Mouse (Mus musculus): ENCODE results near the gene Alox5. TPM values are rescaled to one million over a fixed set of nuclear protein-coding genes. Genes with fewer than 3 reads are reported as not detected.

The Alox5 gene
- polyA plus RNA-seq, 1 experiment from 2014 or later: 2.4 TPM

DNA sequence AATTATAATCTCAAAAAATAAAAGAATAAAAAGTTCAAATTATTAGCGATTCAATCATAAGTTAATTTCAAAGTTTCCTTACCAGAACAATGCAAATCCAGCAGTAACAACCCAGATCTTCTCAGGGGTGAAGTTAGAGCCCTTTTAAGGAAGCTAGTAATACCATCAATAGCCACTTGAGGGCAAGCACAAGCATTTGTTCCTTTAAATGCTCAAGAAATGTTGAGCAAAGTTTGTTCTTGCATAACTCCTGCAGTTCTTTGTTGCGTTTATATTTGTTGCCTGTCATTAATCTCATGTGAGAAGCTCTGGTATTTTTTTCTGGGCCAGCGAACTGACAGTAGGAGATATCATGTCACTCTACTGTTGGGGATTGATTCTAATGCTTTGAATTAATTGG lies 7.1 kb upstream of the Alox5 start:
- 34% methylated on average over 3 of the region's 3 CpGs for WGBS
- Histone ChIP-seq H3K36me3 (ENCODE audit: control insufficient read depth, insufficient read depth, low read length) (no peaks in the 10 kb centered on the region), H3K4me2 (ENCODE audit: low read length) (no peak overlapping the region), H3K4me1 (ENCODE audit: control insufficient read depth in 2 of 2, insufficient read depth in 2 of 2, low read length in 2 of 2) (no peaks in the 10 kb centered on the region), H3K4me3 (ENCODE audit: control insufficient read depth in 1 of 2, insufficient read depth in 1 of 2, low read depth in 1 of 2, low read length in 2 of 2) (no peak overlapping the region), H3K9me3 (ENCODE audit: control insufficient read depth, low read length) (no peaks in the 10 kb centered on the region), H3K27me3 (ENCODE audit: control insufficient read depth, insufficient read depth, low read length) (no peaks in the 10 kb centered on the region), H3K27ac (replicated peaks in 1 of 2; ENCODE audit: control insufficient read depth in 1 of 2, insufficient read depth in 1 of 2, low read depth in 2 of 2, low read length in 2 of 2) (no peak overlapping the region), H3K9ac (ENCODE audit: low read length) (no peak overlapping the region)
- no peak for ATAC-seq (ENCODE audit: insufficient number of reproducible peaks, insufficient read depth, low FRiP score, low read depth)

DNA sequence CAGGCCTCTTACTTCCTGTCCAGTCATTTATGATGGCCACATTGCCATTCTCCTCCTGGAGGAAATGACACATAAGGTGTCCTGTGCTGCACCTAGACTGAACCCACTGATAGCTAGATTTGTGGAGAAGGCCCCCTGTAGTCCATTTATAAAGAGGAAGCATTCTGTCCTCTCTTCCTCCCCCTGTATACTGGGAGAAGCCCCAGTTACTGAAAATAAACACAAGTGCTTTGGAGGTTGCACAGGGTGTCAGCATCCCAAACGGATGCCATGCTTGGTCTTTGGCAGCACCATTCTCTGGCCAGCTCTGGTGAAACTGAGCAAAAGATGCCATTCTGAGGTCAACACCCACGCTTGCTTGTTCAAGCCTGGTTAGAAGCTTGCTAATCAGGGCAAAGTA lies 1.7 kb downstream of the Alox5 start:
- ATAC-seq (ENCODE audit: insufficient number of reproducible peaks, insufficient read depth, low FRiP score, low read depth): no peak
- 72% methylated on average over 2 of the region's 2 CpGs for WGBS
- H3K4me3 ChIP-seq (ENCODE audit: control insufficient read depth in 1 of 2, insufficient read depth in 1 of 2, low read depth in 1 of 2, low read length in 2 of 2): no peak overlapping the region

DNA sequence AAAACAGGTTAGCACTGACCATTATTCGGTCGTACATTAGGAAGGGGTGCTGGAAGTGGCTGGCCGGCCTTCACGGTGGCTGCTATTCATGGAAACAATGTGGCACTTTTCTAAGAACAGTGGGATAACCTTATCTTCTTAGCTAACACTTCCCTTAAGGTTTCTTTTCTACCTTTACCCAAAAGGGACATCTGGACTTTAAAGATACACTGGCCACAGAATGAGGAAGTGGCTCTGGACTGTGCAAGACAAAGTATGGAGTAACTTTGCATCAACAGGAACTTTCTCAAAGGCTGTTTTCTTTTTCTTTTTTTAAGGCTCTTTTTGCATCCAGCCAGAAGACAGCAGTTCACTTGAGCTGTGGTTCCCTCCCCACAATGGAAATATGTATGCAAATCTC lies 2.2 kb downstream of the Alox5 start:
- H3K9ac ChIP-seq (ENCODE audit: low read length): no peak overlapping the region
- H3K27me3 ChIP-seq (ENCODE audit: control insufficient read depth, insufficient read depth, low read length): peaks cover 28% of the 10 kb centered on the region
- 43% methylated on average over 4 of the region's 4 CpGs for WGBS
- ATAC-seq (ENCODE audit: insufficient number of reproducible peaks, insufficient read depth, low FRiP score, low read depth): no peak
- no peak overlapping the region for H3K27ac ChIP-seq (replicated peaks in 1 of 2; ENCODE audit: control insufficient read depth in 1 of 2, insufficient read depth in 1 of 2, low read depth in 2 of 2, low read length in 2 of 2)
- H3K9me3 ChIP-seq (ENCODE audit: control insufficient read depth, low read length): no peaks in the 10 kb centered on the region
- no peaks in the 10 kb centered on the region for H3K36me3 ChIP-seq (ENCODE audit: control insufficient read depth, insufficient read depth, low read length)
- peaks cover 0 to 5% of the 10 kb centered on the region in 2 experiments; a peak in 1 of 4 replicates for H3K4me1 ChIP-seq (ENCODE audit: control insufficient read depth in 2 of 2, insufficient read depth in 2 of 2, low read length in 2 of 2)
- no peak overlapping the region for H3K4me2 ChIP-seq (ENCODE audit: low read length)
- H3K4me3 ChIP-seq (ENCODE audit: control insufficient read depth in 1 of 2, insufficient read depth in 1 of 2, low read depth in 1 of 2, low read length in 2 of 2): no peak overlapping the region

More for the DNA sequence above, 1.7 kb downstream of the Alox5 start:
- H3K9me3 ChIP-seq (ENCODE audit: control insufficient read depth, low read length): no peaks in the 10 kb centered on the region
- no peak overlapping the region for H3K27ac ChIP-seq (replicated peaks in 1 of 2; ENCODE audit: control insufficient read depth in 1 of 2, insufficient read depth in 1 of 2, low read depth in 2 of 2, low read length in 2 of 2)
- peaks cover 0 to 5% of the 10 kb centered on the region in 2 experiments; a peak in 1 of 4 replicates for H3K4me1 ChIP-seq (ENCODE audit: control insufficient read depth in 2 of 2, insufficient read depth in 2 of 2, low read length in 2 of 2)
- no peak overlapping the region for H3K4me2 ChIP-seq (ENCODE audit: low read length)
- no peak overlapping the region for H3K9ac ChIP-seq (ENCODE audit: low read length)
- H3K36me3 ChIP-seq (ENCODE audit: control insufficient read depth, insufficient read depth, low read length): no peaks in the 10 kb centered on the region
- peaks cover 28% of the 10 kb centered on the region for H3K27me3 ChIP-seq (ENCODE audit: control insufficient read depth, insufficient read depth, low read length)

DNA sequence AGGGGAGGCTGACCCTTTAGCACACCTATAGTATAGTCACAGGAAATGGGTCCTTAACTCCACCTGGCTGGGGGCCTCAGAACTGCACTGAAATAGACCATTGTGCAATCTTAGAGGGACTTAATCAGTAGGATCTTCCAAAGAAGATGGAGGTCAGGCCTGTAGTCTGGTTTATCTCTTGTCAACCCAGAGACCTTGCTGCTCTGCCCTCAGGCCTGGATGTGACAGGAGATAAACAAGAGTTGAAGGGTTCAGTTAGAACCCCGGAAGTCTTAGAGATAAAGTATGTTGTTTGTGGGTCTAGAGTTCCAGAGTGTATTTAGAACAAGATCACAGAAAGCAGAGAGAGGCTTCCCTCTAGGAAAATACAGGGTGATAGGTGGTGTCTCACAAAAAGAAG lies 4.5 kb downstream of the Alox5 start:
- ATAC-seq (ENCODE audit: insufficient number of reproducible peaks, insufficient read depth, low FRiP score, low read depth): no peak
- WGBS: 19% methylated on average over 1 of the region's 1 CpGs

DNA sequence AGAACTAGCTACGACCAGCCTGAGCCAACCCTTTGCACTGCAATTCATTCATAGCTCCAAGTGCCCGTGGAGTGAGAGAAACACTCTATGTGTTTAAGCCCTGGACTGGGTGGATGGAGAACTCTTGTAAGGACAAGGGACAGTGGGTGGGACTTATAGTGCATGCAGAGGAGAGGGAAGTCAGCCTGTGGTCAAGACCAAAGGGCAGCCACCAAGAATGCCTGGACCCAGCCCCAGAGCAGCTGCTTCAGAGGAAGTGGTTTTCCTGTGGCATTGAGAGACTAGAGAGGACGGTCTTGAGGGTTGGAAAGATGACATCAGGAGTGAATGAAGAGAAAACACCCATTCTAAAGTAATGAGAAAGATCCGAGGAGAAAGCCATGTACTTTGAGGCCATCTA lies 5.2 kb downstream of the Alox5 start:
- Histone ChIP-seq H3K9me3 (ENCODE audit: control insufficient read depth, low read length) (no peaks in the 10 kb centered on the region), H3K27me3 (ENCODE audit: control insufficient read depth, insufficient read depth, low read length) (peaks cover 10% of the 10 kb centered on the region), H3K36me3 (ENCODE audit: control insufficient read depth, insufficient read depth, low read length) (no peaks in the 10 kb centered on the region), H3K4me2 (ENCODE audit: low read length) (no peak overlapping the region), H3K4me3 (ENCODE audit: control insufficient read depth in 1 of 2, insufficient read depth in 1 of 2, low read depth in 1 of 2, low read length in 2 of 2) (no peak overlapping the region), H3K4me1 (ENCODE audit: control insufficient read depth in 2 of 2, insufficient read depth in 2 of 2, low read length in 2 of 2) (peaks cover 4% of the 10 kb centered on the region in 2 experiments; a peak in 1 of 4 replicates), H3K9ac (ENCODE audit: low read length) (no peak overlapping the region), H3K27ac (replicated peaks in 1 of 2; ENCODE audit: control insufficient read depth in 1 of 2, insufficient read depth in 1 of 2, low read depth in 2 of 2, low read length in 2 of 2) (no peak overlapping the region)
- ATAC-seq (ENCODE audit: insufficient number of reproducible peaks, insufficient read depth, low FRiP score, low read depth): no peak
- WGBS: 70% methylated on average over 4 of the region's 4 CpGs

More for the DNA sequence above, 4.5 kb downstream of the Alox5 start:
- H3K9me3 ChIP-seq (ENCODE audit: control insufficient read depth, low read length): no peaks in the 10 kb centered on the region
- H3K4me3 ChIP-seq (ENCODE audit: control insufficient read depth in 1 of 2, insufficient read depth in 1 of 2, low read depth in 1 of 2, low read length in 2 of 2): no peak overlapping the region
- peaks cover 17% of the 10 kb centered on the region for H3K27me3 ChIP-seq (ENCODE audit: control insufficient read depth, insufficient read depth, low read length)
- H3K4me1 ChIP-seq (ENCODE audit: control insufficient read depth in 2 of 2, insufficient read depth in 2 of 2, low read length in 2 of 2): peaks cover 4 to 5% of the 10 kb centered on the region in 2 experiments; a peak in 1 of 4 replicates
- H3K9ac ChIP-seq (ENCODE audit: low read length): no peak overlapping the region
- H3K27ac ChIP-seq (replicated peaks in 1 of 2; ENCODE audit: control insufficient read depth in 1 of 2, insufficient read depth in 1 of 2, low read depth in 2 of 2, low read length in 2 of 2): no peak overlapping the region
- no peak overlapping the region for H3K4me2 ChIP-seq (ENCODE audit: low read length)
- no peaks in the 10 kb centered on the region for H3K36me3 ChIP-seq (ENCODE audit: control insufficient read depth, insufficient read depth, low read length)

DNA sequence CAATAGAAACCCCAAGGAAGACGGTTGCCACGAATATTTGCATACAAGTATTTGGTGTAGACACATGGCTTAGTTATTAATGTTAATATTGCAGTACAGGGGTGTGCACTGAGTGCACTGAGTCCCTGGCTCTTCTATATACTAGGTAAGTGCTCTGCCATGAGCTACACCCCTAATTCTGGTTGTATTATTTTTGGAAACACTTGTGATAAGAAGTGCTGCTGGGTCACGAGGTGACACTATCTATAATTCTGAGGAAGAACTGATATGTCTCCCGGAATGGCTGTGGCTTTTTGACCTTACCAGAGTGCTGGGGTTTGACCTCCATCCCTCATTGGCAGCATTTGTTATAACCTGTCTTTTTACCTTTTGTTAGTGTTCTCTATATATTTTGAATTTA lies 20.1 kb downstream of the Alox5 start:
- 22% methylated on average over 4 of the region's 4 CpGs for WGBS
- no peak overlapping the region for H3K9ac ChIP-seq (ENCODE audit: low read length)
- 0 out of 2 replicates have a peak, but pooled peaks cover 4% of the 10 kb centered on the region for H3K9me3 ChIP-seq (ENCODE audit: control insufficient read depth, low read length)
- ATAC-seq (ENCODE audit: insufficient number of reproducible peaks, insufficient read depth, low FRiP score, low read depth): peak; percentile 81
- no peaks in the 10 kb centered on the region for H3K36me3 ChIP-seq (ENCODE audit: control insufficient read depth, insufficient read depth, low read length)
- H3K27me3 ChIP-seq (ENCODE audit: control insufficient read depth, insufficient read depth, low read length): no peaks in the 10 kb centered on the region
- H3K27ac ChIP-seq (replicated peaks in 1 of 2; ENCODE audit: control insufficient read depth in 1 of 2, insufficient read depth in 1 of 2, low read depth in 2 of 2, low read length in 2 of 2): peak overlapping the region; percentile 69 to 85
- H3K4me2 ChIP-seq (ENCODE audit: low read length): peak overlapping the region; percentile 27
- peaks cover 4 to 22% of the 10 kb centered on the region in 2 experiments for H3K4me1 ChIP-seq (ENCODE audit: control insufficient read depth in 2 of 2, insufficient read depth in 2 of 2, low read length in 2 of 2)
- no peak overlapping the region for H3K4me3 ChIP-seq (ENCODE audit: control insufficient read depth in 1 of 2, insufficient read depth in 1 of 2, low read depth in 1 of 2, low read length in 2 of 2)

DNA sequence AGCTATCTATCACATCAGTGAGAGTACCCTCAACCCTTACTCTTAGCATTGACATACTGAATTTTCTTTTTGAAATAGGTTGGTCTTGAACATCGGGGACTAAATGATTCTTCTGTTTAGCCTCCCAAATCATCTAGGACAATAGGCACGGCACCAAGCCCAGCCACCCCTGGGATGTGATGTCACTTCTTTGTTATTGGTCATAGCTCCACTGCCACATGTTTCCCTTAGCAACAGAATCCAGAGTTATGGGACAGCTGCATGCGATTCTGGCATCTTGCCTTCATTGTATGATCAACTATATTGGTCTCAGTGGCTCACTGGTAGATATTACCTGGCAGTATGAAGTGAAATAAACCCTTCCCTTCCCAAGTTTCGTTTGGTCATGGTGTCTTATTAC lies 20.5 kb downstream of the Alox5 start:
- no peak for ATAC-seq (ENCODE audit: insufficient number of reproducible peaks, insufficient read depth, low FRiP score, low read depth)
- Histone ChIP-seq H3K4me1 (ENCODE audit: control insufficient read depth in 2 of 2, insufficient read depth in 2 of 2, low read length in 2 of 2) (peaks cover 4 to 22% of the 10 kb centered on the region in 2 experiments), H3K4me2 (ENCODE audit: low read length) (peak overlapping the region; percentile 27), H3K27me3 (ENCODE audit: control insufficient read depth, insufficient read depth, low read length) (no peaks in the 10 kb centered on the region), H3K9ac (ENCODE audit: low read length) (no peak overlapping the region), H3K36me3 (ENCODE audit: control insufficient read depth, insufficient read depth, low read length) (no peaks in the 10 kb centered on the region), H3K27ac (replicated peaks in 1 of 2; ENCODE audit: control insufficient read depth in 1 of 2, insufficient read depth in 1 of 2, low read depth in 2 of 2, low read length in 2 of 2) (peak overlapping the region; percentile 69 to 85), H3K4me3 (ENCODE audit: control insufficient read depth in 1 of 2, insufficient read depth in 1 of 2, low read depth in 1 of 2, low read length in 2 of 2) (no peak overlapping the region), H3K9me3 (ENCODE audit: control insufficient read depth, low read length) (0 out of 2 replicates have a peak, but pooled peaks cover 4% of the 10 kb centered on the region)
- WGBS: 41% methylated on average over 4 of the region's 4 CpGs

DNA sequence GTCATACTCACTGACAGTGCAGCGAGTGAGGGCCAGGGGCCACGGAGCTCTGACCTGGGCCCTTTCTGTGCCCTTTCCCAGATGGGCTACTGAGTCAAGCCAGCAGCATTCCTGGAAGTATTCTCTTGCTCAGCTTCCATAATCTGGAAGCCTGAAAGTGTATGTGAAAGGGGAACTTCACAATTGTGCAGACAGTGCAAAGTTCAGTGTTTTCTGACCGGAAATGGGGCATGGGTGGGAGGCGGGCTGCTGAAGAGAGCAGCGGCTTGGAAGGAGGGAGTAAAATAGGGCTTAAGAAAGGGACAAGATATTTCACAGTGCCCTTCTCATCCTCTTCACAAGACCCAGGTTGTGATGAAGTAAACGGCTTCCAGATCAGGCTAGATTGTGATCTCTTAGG lies 21.4 kb downstream of the Alox5 start:
- no peak overlapping the region for H3K4me3 ChIP-seq (ENCODE audit: control insufficient read depth in 1 of 2, insufficient read depth in 1 of 2, low read depth in 1 of 2, low read length in 2 of 2)
- H3K9me3 ChIP-seq (ENCODE audit: control insufficient read depth, low read length): 0 out of 2 replicates have a peak, but pooled peaks cover 4% of the 10 kb centered on the region
- peak overlapping the region in 1 of 2 experiments; percentile 85; a peak in 2 of 4 replicates for H3K27ac ChIP-seq (replicated peaks in 1 of 2; ENCODE audit: control insufficient read depth in 1 of 2, insufficient read depth in 1 of 2, low read depth in 2 of 2, low read length in 2 of 2)
- no peaks in the 10 kb centered on the region for H3K36me3 ChIP-seq (ENCODE audit: control insufficient read depth, insufficient read depth, low read length)
- ATAC-seq (ENCODE audit: insufficient number of reproducible peaks, insufficient read depth, low FRiP score, low read depth): no peak
- no peaks in the 10 kb centered on the region for H3K27me3 ChIP-seq (ENCODE audit: control insufficient read depth, insufficient read depth, low read length)
- no peak overlapping the region for H3K4me2 ChIP-seq (ENCODE audit: low read length)
- WGBS: 82% methylated on average over 6 of the region's 6 CpGs
- H3K9ac ChIP-seq (ENCODE audit: low read length): no peak overlapping the region
- peaks cover 4 to 22% of the 10 kb centered on the region in 2 experiments for H3K4me1 ChIP-seq (ENCODE audit: control insufficient read depth in 2 of 2, insufficient read depth in 2 of 2, low read length in 2 of 2)
